Mouse (Mus musculus): ENCODE measurements around the gene Epn2. TPM values are rescaled to one million over a fixed set of nuclear protein-coding genes. Genes with fewer than 3 reads are reported as not detected.

Gene Epn2
- polyA plus RNA-seq, 1 experiment from 2014 or later = 30.4 TPM

DNA sequence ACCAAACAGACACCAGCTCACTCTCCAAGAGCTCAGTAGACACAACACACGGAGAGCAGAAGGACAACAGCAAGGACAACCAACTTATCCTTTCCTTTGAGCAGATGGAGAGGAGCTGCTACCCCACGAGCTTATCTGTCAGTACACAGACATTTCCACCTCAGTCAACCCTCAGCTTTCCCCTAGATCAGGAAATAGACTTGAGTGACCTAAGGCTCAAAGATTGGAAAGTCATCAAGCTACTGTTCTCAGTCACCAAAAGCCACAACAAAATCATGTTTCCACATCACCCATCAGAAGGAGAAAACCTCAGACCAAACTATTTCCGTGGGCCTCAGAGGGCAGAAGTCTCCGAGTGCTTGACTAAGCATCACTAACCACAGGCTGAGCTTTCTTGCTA is 15.5 kb downstream of the Epn2 start:
- no peak overlapping the region for H3K4me2 ChIP-seq
- H3K36me3 ChIP-seq = no peaks in the 10 kb centered on the region
- no peak overlapping the region for H3K9ac ChIP-seq
- H3K9me3 ChIP-seq = no peaks in the 10 kb centered on the region
- no peaks in the 10 kb centered on the region for H3K27me3 ChIP-seq
- peaks cover 29% of the 10 kb centered on the region for H3K4me1 ChIP-seq
- ATAC-seq (ENCODE audit: insufficient number of reproducible peaks, low FRiP score, low TSS enrichment, low read depth) = no peak
- no peak overlapping the region for H3K27ac ChIP-seq
- H3K4me3 ChIP-seq = no peak overlapping the region
- 64% methylated on average over 4 of the region's 4 CpGs for WGBS

- ATAC-seq (ENCODE audit: insufficient number of reproducible peaks, low FRiP score, low TSS enrichment, low read depth) = no peak
- no peaks in the 10 kb centered on the region for H3K9me3 ChIP-seq
- H3K36me3 ChIP-seq = no peaks in the 10 kb centered on the region
- H3K9ac ChIP-seq = no peak overlapping the region
- H3K4me1 ChIP-seq = peaks cover 26% of the 10 kb centered on the region
- no peaks in the 10 kb centered on the region for H3K27me3 ChIP-seq
- WGBS = 59% methylated on average over 5 of the region's 5 CpGs
- no peak overlapping the region for H3K27ac ChIP-seq
- no peak overlapping the region for H3K4me2 ChIP-seq
- H3K4me3 ChIP-seq = no peak overlapping the region
These were observed 17.1 kb downstream of the Epn2 start for GRCm38 (mm10) chr11:61562421-61562820.

GRCm38 (mm10) chr11:61559572-61559971 is 19.9 kb downstream of the Epn2 start:
- Histone ChIP-seq H3K4me1 (peaks cover 17% of the 10 kb centered on the region), H3K4me2 (no peak overlapping the region), H3K9ac (no peak overlapping the region), H3K36me3 (no peaks in the 10 kb centered on the region), H3K27me3 (no peaks in the 10 kb centered on the region), H3K27ac (no peak overlapping the region), H3K4me3 (no peak overlapping the region), H3K9me3 (no peaks in the 10 kb centered on the region)
- 89% methylated on average over 5 of the region's 5 CpGs for WGBS
- no peak for ATAC-seq (ENCODE audit: insufficient number of reproducible peaks, low FRiP score, low TSS enrichment, low read depth)

GRCm38 (mm10) chr11:61553015-61553754 is 26.3 kb downstream of the Epn2 start:
- Histone ChIP-seq H3K4me3 (no peak overlapping the region), H3K4me2 (no peak overlapping the region), H3K9me3 (no peaks in the 10 kb centered on the region), H3K9ac (no peak overlapping the region), H3K27me3 (no peaks in the 10 kb centered on the region), H3K36me3 (no peaks in the 10 kb centered on the region), H3K4me1 (0 out of 2 replicates have a peak, but pooled peaks cover 7% of the 10 kb centered on the region), H3K27ac (no peak overlapping the region)
- ATAC-seq (ENCODE audit: insufficient number of reproducible peaks, low FRiP score, low TSS enrichment, low read depth) = no peak
- WGBS = 72% methylated on average over 3 of the region's 3 CpGs

GRCm38 (mm10) chr11:61550631-61551030 is 28.9 kb downstream of the Epn2 start:
- H3K36me3 ChIP-seq = peaks cover 11% of the 10 kb centered on the region
- no peak for ATAC-seq (ENCODE audit: insufficient number of reproducible peaks, low FRiP score, low TSS enrichment, low read depth)

DNA sequence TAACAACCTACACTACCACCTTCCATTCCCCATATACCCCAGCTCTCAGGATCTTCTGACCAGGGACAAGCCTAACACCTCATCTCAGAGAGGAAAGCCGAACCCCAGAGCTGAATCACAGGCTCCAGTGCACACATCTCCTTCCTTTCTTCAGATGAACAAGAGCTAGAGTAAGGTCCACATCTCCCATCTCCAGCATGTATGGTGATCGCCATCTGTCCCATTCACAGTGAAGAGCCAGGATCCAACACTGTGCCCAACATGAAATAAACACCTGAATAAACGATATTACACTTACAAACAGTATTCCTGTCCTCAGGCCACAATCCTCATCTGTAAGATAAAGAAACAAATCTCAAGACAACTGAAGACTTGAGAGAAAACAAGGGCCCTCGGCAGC is 31.8 kb downstream of the Epn2 start:
- Histone ChIP-seq H3K27ac (no peak overlapping the region), H3K36me3 (peaks cover 33% of the 10 kb centered on the region), H3K27me3 (no peaks in the 10 kb centered on the region), H3K4me3 (no peak overlapping the region), H3K9ac (no peak overlapping the region), H3K9me3 (no peaks in the 10 kb centered on the region), H3K4me2 (no peak overlapping the region), H3K4me1 (no peaks in the 10 kb centered on the region)
- 91% methylated on average over 4 of the region's 4 CpGs for WGBS
- no peak for ATAC-seq (ENCODE audit: insufficient number of reproducible peaks, low FRiP score, low TSS enrichment, low read depth)

More at GRCm38 (mm10) chr11:61550631-61551030, 28.9 kb downstream of the Epn2 start:
- no peaks in the 10 kb centered on the region for H3K27me3 ChIP-seq
- no peaks in the 10 kb centered on the region for H3K9me3 ChIP-seq
- no peak overlapping the region for H3K4me3 ChIP-seq
- H3K9ac ChIP-seq = no peak overlapping the region
- H3K4me1 ChIP-seq = 0 out of 2 replicates have a peak, but pooled peaks cover 7% of the 10 kb centered on the region
- H3K27ac ChIP-seq = no peak overlapping the region
- H3K4me2 ChIP-seq = no peak overlapping the region

DNA sequence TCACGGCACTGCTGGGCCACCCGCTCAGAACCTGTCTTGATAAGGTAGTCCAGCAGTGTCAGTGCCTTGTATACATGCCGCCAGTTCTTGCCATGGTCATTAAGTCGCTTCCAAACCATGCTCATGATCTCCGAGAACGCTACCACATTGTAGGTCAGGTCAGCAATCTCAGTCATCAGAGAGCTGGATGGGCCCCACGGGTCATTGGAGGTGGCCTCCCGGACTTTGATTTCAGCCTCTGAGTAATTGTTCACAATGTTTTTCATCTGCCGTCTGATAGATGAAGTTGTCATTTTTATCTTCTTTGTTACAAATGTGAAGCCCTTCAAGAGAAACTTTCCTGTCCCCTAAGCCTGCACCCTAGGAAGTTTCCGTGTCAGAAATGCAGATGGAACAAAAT is 33.0 kb downstream of the Epn2 start:
- H3K27ac ChIP-seq = no peak overlapping the region
- 89% methylated on average over 10 of the region's 10 CpGs for WGBS
- no peak overlapping the region for H3K9ac ChIP-seq
- peaks cover 33% of the 10 kb centered on the region for H3K36me3 ChIP-seq
- no peaks in the 10 kb centered on the region for H3K9me3 ChIP-seq
- no peak for ATAC-seq (ENCODE audit: insufficient number of reproducible peaks, low FRiP score, low TSS enrichment, low read depth)
- H3K4me1 ChIP-seq = no peaks in the 10 kb centered on the region
- H3K27me3 ChIP-seq = no peaks in the 10 kb centered on the region
- H3K4me3 ChIP-seq = no peak overlapping the region
- H3K4me2 ChIP-seq = no peak overlapping the region

GRCm38 (mm10) chr11:61545586-61545985 is 33.9 kb downstream of the Epn2 start:
- WGBS = 82% methylated on average over 2 of the region's 2 CpGs
- no peak overlapping the region for H3K9ac ChIP-seq
- H3K9me3 ChIP-seq = no peaks in the 10 kb centered on the region
- H3K4me1 ChIP-seq = no peaks in the 10 kb centered on the region
- H3K27me3 ChIP-seq = no peaks in the 10 kb centered on the region
- no peak overlapping the region for H3K4me3 ChIP-seq
- no peak overlapping the region for H3K27ac ChIP-seq
- H3K4me2 ChIP-seq = no peak overlapping the region
- ATAC-seq (ENCODE audit: insufficient number of reproducible peaks, low FRiP score, low TSS enrichment, low read depth) = no peak
- H3K36me3 ChIP-seq = peaks cover 40% of the 10 kb centered on the region

DNA sequence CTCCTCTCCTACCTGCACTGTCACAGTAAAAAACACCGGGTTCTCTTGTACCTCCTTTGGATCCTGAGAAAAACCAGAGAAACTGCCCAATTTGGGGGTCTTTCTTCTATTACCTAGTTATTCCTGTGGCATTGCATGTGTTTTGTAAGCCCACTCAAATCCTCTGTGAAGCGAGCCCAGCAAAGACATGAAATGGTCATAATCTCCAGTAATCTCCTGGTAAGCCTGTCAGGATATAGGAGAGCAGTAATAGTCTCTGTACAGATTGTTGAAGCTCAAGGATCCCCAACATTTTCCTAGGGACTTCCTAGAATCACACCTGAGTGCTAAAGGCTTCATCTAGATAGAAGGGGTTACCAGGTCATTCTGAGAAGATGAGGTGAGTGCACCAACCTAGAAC is 38.4 kb downstream of the Epn2 start:
- ATAC-seq (ENCODE audit: insufficient number of reproducible peaks, low FRiP score, low TSS enrichment, low read depth) = no peak
- Histone ChIP-seq H3K4me3 (no peak overlapping the region), H3K4me1 (no peaks in the 10 kb centered on the region), H3K27me3 (no peaks in the 10 kb centered on the region), H3K27ac (no peak overlapping the region), H3K36me3 (peaks cover 45% of the 10 kb centered on the region), H3K4me2 (no peak overlapping the region), H3K9me3 (no peaks in the 10 kb centered on the region), H3K9ac (no peak overlapping the region)
- WGBS = 80% methylated on average over 2 of the region's 2 CpGs

DNA sequence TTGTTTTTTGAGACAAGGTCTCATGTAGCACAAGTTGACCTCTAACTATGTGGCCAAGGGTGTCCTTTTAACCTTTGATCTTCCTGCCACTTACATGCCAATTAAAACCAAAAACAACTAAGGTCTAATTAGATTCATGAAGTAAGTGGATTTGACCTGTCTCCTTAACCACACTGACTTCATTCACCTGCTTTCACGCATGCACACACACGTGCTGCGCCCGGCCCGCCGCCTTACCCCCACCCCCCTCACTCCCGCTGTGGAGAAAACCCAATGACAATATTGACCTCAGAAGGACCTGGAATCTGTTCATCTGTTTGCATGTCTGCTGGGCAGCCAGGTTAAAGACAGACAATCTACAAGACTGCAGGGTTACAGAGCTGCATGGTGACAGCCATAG is 38.8 kb downstream of the Epn2 start:
- Histone ChIP-seq H3K36me3 (peaks cover 40% of the 10 kb centered on the region), H3K4me1 (no peaks in the 10 kb centered on the region; the same call in 1 of the 2 replicates), H3K27me3 (no peaks in the 10 kb centered on the region)

GRCm38 (mm10) chr11:61537362-61537761 is 42.1 kb downstream of the Epn2 start:
- Histone ChIP-seq H3K4me1 (no peaks in the 10 kb centered on the region; the same call in 1 of the 2 replicates), H3K36me3 (peaks cover 25% of the 10 kb centered on the region), H3K27ac (no peak overlapping the region), H3K9me3 (no peaks in the 10 kb centered on the region), H3K9ac (no peak overlapping the region), H3K4me2 (no peak overlapping the region), H3K27me3 (no peaks in the 10 kb centered on the region), H3K4me3 (no peak overlapping the region)
- no peak for ATAC-seq (ENCODE audit: insufficient number of reproducible peaks, low FRiP score, low TSS enrichment, low read depth)
- 84% methylated on average over 3 of the region's 3 CpGs for WGBS

More for the DNA sequence above, 38.8 kb downstream of the Epn2 start:
- Histone ChIP-seq H3K4me3 (no peak overlapping the region), H3K9me3 (no peaks in the 10 kb centered on the region), H3K27ac (no peak overlapping the region), H3K9ac (no peak overlapping the region), H3K4me2 (no peak overlapping the region)
- no peak for ATAC-seq (ENCODE audit: insufficient number of reproducible peaks, low FRiP score, low TSS enrichment, low read depth)
- WGBS = 82% methylated on average over 7 of the region's 7 CpGs

DNA sequence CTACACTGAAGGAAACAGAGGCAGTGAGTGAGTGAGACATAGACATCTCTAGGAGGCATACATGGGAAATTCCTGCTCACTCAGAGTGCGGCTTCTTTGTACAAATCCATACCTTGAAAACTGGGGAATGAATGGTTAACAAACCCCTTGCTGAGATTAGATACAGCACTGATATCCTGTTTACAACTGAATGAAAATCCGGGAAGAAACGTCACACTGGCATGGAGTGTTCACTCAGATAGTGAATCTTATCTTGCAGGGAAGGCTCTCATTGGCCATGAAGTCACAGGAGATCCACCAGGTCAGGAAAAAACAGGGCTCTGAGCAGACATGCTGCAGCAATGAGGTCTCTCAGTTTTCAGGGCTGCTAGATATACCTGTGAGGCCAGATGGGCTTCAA is 42.5 kb downstream of the Epn2 start:
- Histone ChIP-seq H3K27ac (no peak overlapping the region), H3K36me3 (peaks cover 25% of the 10 kb centered on the region), H3K4me3 (no peak overlapping the region), H3K4me1 (no peaks in the 10 kb centered on the region; the same call in 1 of the 2 replicates), H3K4me2 (no peak overlapping the region), H3K9ac (no peak overlapping the region), H3K9me3 (no peaks in the 10 kb centered on the region), H3K27me3 (no peaks in the 10 kb centered on the region)
- no peak for ATAC-seq (ENCODE audit: insufficient number of reproducible peaks, low FRiP score, low TSS enrichment, low read depth)
- 69% methylated on average over 3 of the region's 3 CpGs for WGBS

All from limb, embryonic 15.5 days (tissue).